Mouse (Mus musculus): ENCODE results near the gene Rrp1. TPM values are rescaled to one million over a fixed set of nuclear protein-coding genes. Genes with fewer than 3 reads are reported as not detected.

Gene Rrp1
- polyA plus RNA-seq, 1 experiment from 2014 or later, result 340 TPM

DNA sequence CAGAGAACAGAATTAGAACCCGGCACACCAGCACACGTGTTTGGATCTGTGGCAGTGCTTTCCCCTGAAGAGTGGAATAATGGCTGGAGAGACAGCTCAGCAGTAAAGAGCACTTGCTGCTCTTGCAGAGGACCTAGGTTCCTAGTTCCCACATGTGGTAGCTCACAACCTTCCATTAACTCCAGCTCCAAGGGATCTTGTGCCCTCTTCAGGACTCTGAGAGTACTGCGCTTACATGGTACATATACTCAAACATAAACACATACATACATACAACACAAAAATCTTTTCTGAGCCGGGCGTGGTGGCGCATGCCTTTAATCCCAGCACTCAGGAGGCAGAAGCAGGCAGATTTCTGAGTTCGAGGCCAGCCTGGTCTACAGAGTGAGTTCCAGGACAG is 34.3 kb downstream of the Rrp1 start:
- 97% methylated on average over 7 of the region's 7 CpGs for WGBS
- H3K9ac ChIP-seq (replicated peaks), result no peak overlapping the region
- 0 out of 2 replicates have a peak, but pooled peaks cover 4% of the 10 kb centered on the region for H3K27me3 ChIP-seq
- no peak overlapping the region for H3K4me3 ChIP-seq (replicated peaks)
- H3K4me1 ChIP-seq (replicated peaks), result no peaks in the 10 kb centered on the region
- H3K4me2 ChIP-seq, result no peak overlapping the region
- no peaks in the 10 kb centered on the region for H3K36me3 ChIP-seq
- ATAC-seq (ENCODE audit: insufficient number of reproducible peaks, insufficient read depth, low FRiP score, low TSS enrichment, low read depth), result no peak
- no peak overlapping the region for H3K27ac ChIP-seq
- peaks cover 3% of the 10 kb centered on the region; the same call in 1 of the 2 replicates for H3K9me3 ChIP-seq

DNA sequence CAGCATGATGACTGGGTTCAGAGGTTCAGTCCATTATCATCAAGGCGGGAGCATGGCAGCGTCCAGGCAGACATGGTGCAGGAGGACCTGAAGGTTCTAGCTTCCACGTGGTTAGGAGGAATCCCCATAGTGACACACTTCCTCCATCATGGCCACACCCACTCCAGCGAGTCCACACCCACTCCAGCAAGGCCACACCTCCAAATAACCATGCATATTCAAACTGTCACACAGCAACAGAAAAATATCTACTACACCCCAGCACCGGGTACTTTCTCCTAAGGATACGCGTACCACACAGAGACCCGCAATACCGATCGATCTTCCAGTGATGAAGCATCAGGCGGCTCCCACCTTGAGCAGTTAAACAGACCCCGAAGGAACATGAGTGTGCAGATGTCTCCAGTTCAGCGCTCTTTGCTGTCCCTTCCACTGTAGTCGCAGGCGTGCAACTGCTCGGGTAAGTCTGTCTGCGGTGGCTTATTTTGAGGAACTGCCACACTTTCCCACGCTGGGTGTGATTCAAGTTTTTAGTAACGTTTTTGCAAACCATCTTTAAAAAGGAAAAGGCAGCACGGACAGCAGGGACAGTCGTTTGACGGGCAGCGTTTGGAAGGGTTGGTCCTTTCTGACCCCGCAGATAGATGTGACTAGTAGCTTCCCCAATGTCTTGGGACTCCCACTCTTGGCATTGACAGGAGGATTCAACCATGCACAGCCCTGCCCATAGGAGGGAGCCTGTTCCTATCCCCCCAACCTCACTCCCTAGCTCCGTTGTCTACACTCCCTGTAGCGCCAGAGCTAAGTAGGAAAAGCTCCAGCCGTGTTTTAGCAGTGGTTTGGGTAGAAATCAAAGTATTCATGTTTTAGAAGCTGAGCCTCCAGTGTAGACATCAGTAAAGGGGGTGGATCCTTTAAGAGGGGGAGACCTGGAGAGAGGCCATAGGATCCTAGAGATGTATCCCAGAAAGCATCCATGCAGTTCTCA is 39.9 kb downstream of the Rrp1 start:
- Histone ChIP-seq H3K27ac (no peak overlapping the region), H3K4me2 (no peak overlapping the region), H3K36me3 (no peaks in the 10 kb centered on the region), H3K27me3 (0 out of 2 replicates have a peak, but pooled peaks cover 4% of the 10 kb centered on the region), H3K9me3 (no peaks in the 10 kb centered on the region), H3K4me1 (replicated peaks) (no peaks in the 10 kb centered on the region), H3K4me3 (replicated peaks) (no peak overlapping the region), H3K9ac (replicated peaks) (no peak overlapping the region)
- ATAC-seq (ENCODE audit: insufficient number of reproducible peaks, insufficient read depth, low FRiP score, low TSS enrichment, low read depth), result no peak
- 65% methylated on average over 27 of the region's 27 CpGs for WGBS

DNA sequence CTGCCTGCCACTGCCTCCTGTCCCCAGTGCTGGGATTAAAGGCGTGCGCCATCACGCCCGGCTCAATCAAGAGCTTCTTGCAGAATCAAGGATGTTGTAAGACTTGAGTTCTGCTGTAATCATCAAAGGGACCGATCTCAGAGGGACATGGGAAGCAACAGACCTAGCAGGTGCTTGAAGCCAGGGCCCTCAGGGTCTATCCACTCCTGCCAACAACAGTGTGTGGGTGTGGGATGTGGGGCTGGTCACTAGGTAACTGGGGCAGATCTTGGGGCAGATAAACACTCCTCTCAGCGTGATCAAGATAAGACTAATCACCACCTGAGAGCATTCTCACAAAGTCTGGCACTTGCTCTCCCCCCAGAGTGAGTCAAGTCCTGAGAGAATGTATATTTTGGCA is 41.1 kb downstream of the Rrp1 start:
- 0 out of 2 replicates have a peak, but pooled peaks cover 4% of the 10 kb centered on the region for H3K27me3 ChIP-seq
- H3K4me2 ChIP-seq, result no peak overlapping the region
- H3K9ac ChIP-seq (replicated peaks), result no peak overlapping the region
- H3K36me3 ChIP-seq, result no peaks in the 10 kb centered on the region
- H3K27ac ChIP-seq, result no peak overlapping the region
- H3K4me3 ChIP-seq (replicated peaks), result no peak overlapping the region
- 81% methylated on average over 6 of the region's 6 CpGs for WGBS
- ATAC-seq (ENCODE audit: insufficient number of reproducible peaks, insufficient read depth, low FRiP score, low TSS enrichment, low read depth), result no peak
- H3K4me1 ChIP-seq (replicated peaks), result no peaks in the 10 kb centered on the region
- H3K9me3 ChIP-seq, result no peaks in the 10 kb centered on the region

DNA sequence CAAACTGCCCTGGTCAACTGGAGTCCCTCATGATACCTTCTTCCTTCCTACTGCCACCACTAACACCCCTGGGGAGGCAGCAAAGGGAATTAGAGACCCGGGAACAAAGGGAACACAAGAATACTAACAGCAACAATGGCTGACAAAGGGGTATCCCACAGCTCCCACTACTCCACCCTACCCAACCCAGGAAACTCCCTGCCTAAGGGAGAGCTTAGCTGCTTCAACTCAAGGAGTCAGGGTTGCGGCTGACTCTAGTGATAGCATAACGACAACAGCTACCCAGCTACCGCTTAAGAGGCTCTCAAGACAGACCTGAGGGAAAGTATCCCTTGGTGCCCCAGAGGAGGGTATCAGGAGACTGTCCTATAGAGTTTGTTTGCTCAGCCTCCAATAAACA is 45.3 kb downstream of the Rrp1 start:
- H3K9me3 ChIP-seq, result no peaks in the 10 kb centered on the region
- WGBS, result 73% methylated on average over 4 of the region's 4 CpGs
- no peak overlapping the region for H3K27ac ChIP-seq

DNA sequence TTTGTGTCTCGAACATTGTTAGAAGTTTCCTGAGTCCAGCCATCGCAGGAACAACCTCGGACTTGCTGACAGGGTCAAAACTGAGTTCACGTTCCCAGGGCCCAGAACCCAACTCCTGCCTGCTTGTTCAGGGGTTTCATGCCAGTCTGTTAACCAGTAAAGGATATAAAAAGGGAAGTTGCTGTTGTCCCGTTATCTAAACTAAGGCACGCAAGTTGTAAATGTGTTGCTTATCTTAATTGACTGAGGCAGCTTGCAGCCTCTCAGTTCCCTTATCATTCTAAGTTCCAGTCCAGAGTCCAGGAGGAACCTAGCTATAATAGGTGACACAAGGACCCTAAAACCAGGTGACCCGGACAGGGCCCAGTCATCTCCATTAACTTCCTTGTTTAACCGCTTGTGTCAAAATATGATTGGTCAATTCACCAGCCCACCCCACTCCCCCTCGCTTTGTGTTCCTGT is 46.0 kb downstream of the Rrp1 start:
- no peak overlapping the region for H3K4me2 ChIP-seq
- ATAC-seq (ENCODE audit: insufficient number of reproducible peaks, insufficient read depth, low FRiP score, low TSS enrichment, low read depth), result no peak
- no peak overlapping the region for H3K4me3 ChIP-seq (replicated peaks)
- H3K36me3 ChIP-seq, result no peaks in the 10 kb centered on the region
- no peaks in the 10 kb centered on the region for H3K27me3 ChIP-seq
- H3K4me1 ChIP-seq (replicated peaks), result peaks cover 3% of the 10 kb centered on the region; the same call in 1 of the 2 replicates
- H3K9me3 ChIP-seq, result no peaks in the 10 kb centered on the region
- H3K9ac ChIP-seq (replicated peaks), result no peak overlapping the region
- 52% methylated on average over 9 of the region's 9 CpGs for WGBS
- H3K27ac ChIP-seq, result no peak overlapping the region

More for the DNA sequence above, 45.3 kb downstream of the Rrp1 start:
- no peaks in the 10 kb centered on the region for H3K27me3 ChIP-seq
- H3K4me1 ChIP-seq (replicated peaks), result peaks cover 3% of the 10 kb centered on the region; the same call in 1 of the 2 replicates
- H3K36me3 ChIP-seq, result no peaks in the 10 kb centered on the region
- no peak overlapping the region for H3K4me3 ChIP-seq (replicated peaks)
- no peak for ATAC-seq (ENCODE audit: insufficient number of reproducible peaks, insufficient read depth, low FRiP score, low TSS enrichment, low read depth)
- H3K4me2 ChIP-seq, result no peak overlapping the region
- no peak overlapping the region for H3K9ac ChIP-seq (replicated peaks)

DNA sequence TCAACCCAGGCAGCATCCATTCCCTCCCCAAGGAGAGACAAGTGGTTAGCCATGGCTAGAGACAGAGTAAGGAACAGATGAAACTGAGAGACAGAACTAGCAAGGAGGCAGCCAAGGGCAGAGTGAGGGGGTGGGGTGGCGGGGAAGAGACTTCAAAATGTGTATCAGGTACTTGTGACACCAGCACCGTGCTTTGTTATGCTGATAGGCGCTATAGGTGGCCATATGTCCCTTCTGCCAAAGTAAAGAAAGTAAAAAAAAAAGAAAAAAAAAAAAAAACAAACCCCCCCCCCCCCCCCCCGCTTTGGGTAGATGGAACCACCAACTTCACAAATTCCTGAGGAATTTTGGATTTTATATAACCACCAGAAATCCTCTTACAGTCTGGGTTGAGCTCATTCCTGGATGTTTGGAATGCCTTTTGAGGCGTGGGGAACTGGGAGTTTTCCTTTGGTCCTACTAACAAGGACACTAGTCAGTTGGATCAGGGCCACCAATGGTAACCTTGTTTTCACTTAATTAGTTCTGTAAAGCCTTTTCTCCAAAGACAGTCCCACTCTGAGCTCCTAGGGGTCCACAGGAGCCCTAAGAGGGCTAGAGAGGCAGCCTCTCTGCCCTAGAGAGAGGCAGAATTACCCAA is 46.5 kb downstream of the Rrp1 start:
- 43% methylated on average over 5 of the region's 5 CpGs for WGBS
- ATAC-seq (ENCODE audit: insufficient number of reproducible peaks, insufficient read depth, low FRiP score, low TSS enrichment, low read depth), result no peak

DNA sequence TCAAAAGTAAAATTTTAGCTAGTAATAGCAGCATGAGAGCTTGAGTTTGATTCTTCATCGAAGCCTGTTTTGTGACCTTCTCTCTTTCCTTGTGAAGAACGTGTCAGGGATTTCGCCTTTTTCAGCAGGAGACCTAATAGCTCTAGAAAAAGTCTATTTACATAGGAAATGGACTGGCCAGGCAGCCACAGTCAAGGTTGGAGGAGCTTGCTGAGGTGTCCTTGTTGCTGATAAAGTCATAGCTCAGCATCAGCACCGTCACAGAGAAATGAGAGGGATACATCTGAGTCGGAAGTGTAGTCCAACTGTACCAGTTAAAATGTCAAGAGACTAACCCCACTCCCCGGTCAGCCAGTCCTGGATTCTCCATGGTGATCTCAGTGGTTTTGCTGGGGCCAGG is 47.3 kb downstream of the Rrp1 start:
- H3K36me3 ChIP-seq, result no peaks in the 10 kb centered on the region
- no peaks in the 10 kb centered on the region for H3K27me3 ChIP-seq
- peaks cover 3% of the 10 kb centered on the region for H3K4me1 ChIP-seq (replicated peaks)
- no peaks in the 10 kb centered on the region for H3K9me3 ChIP-seq
- no peak overlapping the region for H3K27ac ChIP-seq
- ATAC-seq (ENCODE audit: insufficient number of reproducible peaks, insufficient read depth, low FRiP score, low TSS enrichment, low read depth), result no peak
- 84% methylated on average over 6 of the region's 6 CpGs for WGBS
- H3K9ac ChIP-seq (replicated peaks), result no peak overlapping the region
- H3K4me3 ChIP-seq (replicated peaks), result no peak overlapping the region
- H3K4me2 ChIP-seq, result no peak overlapping the region

More for the DNA sequence above, 46.5 kb downstream of the Rrp1 start:
- Histone ChIP-seq H3K27ac (no peak overlapping the region), H3K36me3 (no peaks in the 10 kb centered on the region), H3K9ac (replicated peaks) (no peak overlapping the region), H3K27me3 (no peaks in the 10 kb centered on the region), H3K4me1 (replicated peaks) (peaks cover 3% of the 10 kb centered on the region; the same call in 1 of the 2 replicates), H3K9me3 (no peaks in the 10 kb centered on the region), H3K4me3 (replicated peaks) (no peak overlapping the region), H3K4me2 (no peak overlapping the region)

DNA sequence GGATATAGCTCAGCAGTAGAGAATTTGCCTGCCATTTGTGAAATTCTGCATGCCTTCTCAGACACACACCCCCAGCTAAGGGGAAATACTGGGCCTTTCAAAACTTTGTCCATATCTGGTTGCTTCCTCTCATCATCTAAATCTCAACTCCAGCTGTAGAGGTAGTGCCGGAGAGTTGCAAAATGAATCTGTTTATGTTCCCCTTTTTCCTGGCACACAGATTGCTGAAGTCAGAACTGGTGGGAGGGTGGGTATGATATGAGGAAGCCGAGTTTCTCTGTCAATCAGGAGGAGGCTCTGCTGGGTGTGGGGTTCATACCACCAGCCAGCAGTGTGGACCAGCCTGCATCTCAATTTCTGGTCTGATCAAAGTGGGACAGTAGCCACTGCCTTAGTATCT is 48.7 kb downstream of the Rrp1 start:
- H3K4me2 ChIP-seq, result no peak overlapping the region
- no peak for ATAC-seq (ENCODE audit: insufficient number of reproducible peaks, insufficient read depth, low FRiP score, low TSS enrichment, low read depth)
- 75% methylated on average over 2 of the region's 2 CpGs for WGBS
- H3K27ac ChIP-seq, result no peak overlapping the region
- no peak overlapping the region for H3K4me3 ChIP-seq (replicated peaks)
- H3K36me3 ChIP-seq, result no peaks in the 10 kb centered on the region
- peaks cover 6% of the 10 kb centered on the region for H3K4me1 ChIP-seq (replicated peaks)
- no peaks in the 10 kb centered on the region for H3K27me3 ChIP-seq
- no peak overlapping the region for H3K9ac ChIP-seq (replicated peaks)
- H3K9me3 ChIP-seq, result no peaks in the 10 kb centered on the region

DNA sequence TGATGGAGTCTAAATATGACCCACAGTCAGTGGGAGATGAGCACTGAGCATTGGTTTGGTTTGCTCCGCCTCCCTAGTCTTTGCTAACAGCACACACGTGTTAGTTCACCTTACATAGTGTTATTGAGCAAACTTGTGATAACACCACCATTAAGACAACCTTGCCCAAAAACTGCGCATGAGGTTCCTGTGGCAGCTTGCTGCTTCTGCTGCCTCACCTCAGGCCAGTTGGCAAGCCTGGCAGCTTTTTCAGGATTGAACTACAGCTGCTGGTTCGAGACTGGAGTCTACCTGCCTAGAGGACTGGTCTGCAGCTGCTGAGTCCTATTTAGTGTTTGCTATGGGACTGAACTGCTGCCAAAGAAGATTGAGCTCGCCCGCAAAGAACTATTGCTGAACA is 49.5 kb downstream of the Rrp1 start:
- H3K9ac ChIP-seq (replicated peaks), result no peak overlapping the region
- H3K36me3 ChIP-seq, result no peaks in the 10 kb centered on the region
- no peak overlapping the region for H3K4me3 ChIP-seq (replicated peaks)
- 92% methylated on average over 6 of the region's 6 CpGs for WGBS
- no peaks in the 10 kb centered on the region for H3K9me3 ChIP-seq
- ATAC-seq (ENCODE audit: insufficient number of reproducible peaks, insufficient read depth, low FRiP score, low TSS enrichment, low read depth), result no peak
- H3K4me1 ChIP-seq (replicated peaks), result peaks cover 6% of the 10 kb centered on the region
- no peaks in the 10 kb centered on the region for H3K27me3 ChIP-seq
- H3K4me2 ChIP-seq, result no peak overlapping the region
- no peak overlapping the region for H3K27ac ChIP-seq

DNA sequence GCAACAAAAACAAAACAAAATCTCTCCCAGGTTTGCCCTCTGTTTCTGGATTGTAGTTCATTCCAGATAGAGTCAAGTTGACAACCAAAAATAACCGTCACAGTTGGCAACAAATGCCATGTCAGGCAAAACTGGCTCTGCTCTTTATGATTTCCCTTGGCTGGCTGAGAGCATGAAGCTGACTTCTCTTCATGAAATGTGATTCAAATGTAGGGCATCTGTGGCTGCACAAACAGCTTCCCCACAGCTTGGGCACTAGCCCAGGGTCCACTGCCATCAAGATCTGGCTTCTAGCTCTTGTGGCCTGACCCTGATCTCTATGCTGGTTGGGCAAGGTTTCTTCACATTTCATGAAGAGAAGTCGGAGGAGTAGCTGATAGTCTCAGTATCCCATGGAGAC is 50.9 kb downstream of the Rrp1 start:
- Histone ChIP-seq H3K27me3 (no peaks in the 10 kb centered on the region), H3K4me3 (replicated peaks) (no peak overlapping the region), H3K9ac (replicated peaks) (no peak overlapping the region), H3K4me1 (replicated peaks) (peaks cover 6% of the 10 kb centered on the region), H3K9me3 (no peaks in the 10 kb centered on the region; the same call in 1 of the 2 replicates), H3K27ac (no peak overlapping the region), H3K36me3 (no peaks in the 10 kb centered on the region), H3K4me2 (no peak overlapping the region)
- no peak for ATAC-seq (ENCODE audit: insufficient number of reproducible peaks, insufficient read depth, low FRiP score, low TSS enrichment, low read depth)
- WGBS, result 90% methylated on average over 2 of the region's 2 CpGs

DNA sequence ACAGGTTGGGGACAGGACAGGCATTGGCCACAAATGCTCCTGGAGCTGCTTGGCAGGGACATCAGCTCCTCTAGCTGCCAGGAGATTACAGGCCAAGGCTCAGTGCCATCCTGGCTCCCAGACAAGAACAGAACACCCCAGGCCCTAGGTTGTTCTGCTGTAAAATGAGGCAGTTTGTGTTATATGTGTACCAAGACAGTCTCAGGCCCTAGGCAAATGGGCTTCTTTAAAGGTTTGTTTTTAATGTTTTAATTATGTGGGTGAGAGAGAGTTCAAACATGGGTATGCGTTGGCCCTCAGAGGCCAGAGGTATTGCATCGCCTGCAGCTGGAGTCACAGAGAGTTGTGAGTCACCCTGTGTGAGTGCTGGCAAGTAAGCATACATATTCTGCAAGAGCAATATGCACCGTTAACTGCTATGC is 52.5 kb downstream of the Rrp1 start:
- Histone ChIP-seq H3K4me2 (no peak overlapping the region), H3K36me3 (no peaks in the 10 kb centered on the region), H3K9me3 (no peaks in the 10 kb centered on the region; the same call in 1 of the 2 replicates), H3K27me3 (no peaks in the 10 kb centered on the region), H3K4me1 (replicated peaks) (peaks cover 3% of the 10 kb centered on the region; the same call in 1 of the 2 replicates), H3K9ac (replicated peaks) (no peak overlapping the region), H3K27ac (no peak overlapping the region), H3K4me3 (replicated peaks) (no peak overlapping the region)
- no peak for ATAC-seq (ENCODE audit: insufficient number of reproducible peaks, insufficient read depth, low FRiP score, low TSS enrichment, low read depth)
- 27% methylated on average over 3 of the region's 3 CpGs for WGBS

Data from limb, embryonic 12.5 days (tissue).